Mouse (Mus musculus): ENCODE measurements at regions not wholly inside any gene's neighbourhood (a gene's known extent, or its start where the extent isn't known, plus 50 kb on each side); places are given as distances from the start of the nearest gene placed in this dataset.

DNA sequence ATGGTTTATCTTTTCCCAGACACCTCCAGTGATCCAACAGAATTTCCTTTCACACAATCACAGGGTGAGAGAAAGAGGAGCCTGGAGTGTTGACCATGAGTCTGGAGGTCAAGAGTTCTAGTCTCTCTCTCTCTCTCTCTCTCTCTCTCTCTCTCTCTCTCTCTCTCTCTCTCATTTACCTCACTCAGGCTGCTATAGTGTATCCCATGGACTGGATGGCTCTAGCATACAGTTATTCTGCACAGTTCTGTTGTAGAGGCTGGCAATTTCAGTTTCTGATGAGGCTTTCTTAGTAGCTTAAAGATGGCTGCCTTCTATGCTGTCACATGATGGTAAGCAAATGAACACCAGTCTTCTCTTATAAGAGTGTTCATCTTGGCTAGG is 72.0 kb downstream of the Gm12728 start:
- Histone ChIP-seq H3K79me2 (replicated peaks; ENCODE audit: control insufficient read depth, insufficient read depth, low read length) (no peaks in the 10 kb centered on the region), H3K4me3 (no peak overlapping the region), H3K4me1 (ENCODE audit: control insufficient read depth, insufficient read depth, low read length) (no peaks in the 10 kb centered on the region), H3K36me3 (ENCODE audit: control insufficient read depth, insufficient read depth, low read length) (no peaks in the 10 kb centered on the region), H3K27me3 (ENCODE audit: control insufficient read depth, insufficient read depth, low read length) (no peaks in the 10 kb centered on the region; the same call in 1 of the 2 replicates), H3K27ac (no peak overlapping the region), H3K9ac (ENCODE audit: low read depth, low read length) (no peak overlapping the region)
- intact Hi-C loops (cut with DNase I), result no loop called here
- no peak for DNase-seq
- TF ChIP-seq POLR2A (IDR thresholded peaks at IDR 0.05; ENCODE audit: insufficient read depth, low read depth, low read length) (no peak), EP300 (IDR thresholded peaks at IDR 0.05; ENCODE audit: insufficient read depth, low read depth, low read length) (no peak), CTCF (IDR thresholded peaks at IDR 0.05) (no peak)

DNA sequence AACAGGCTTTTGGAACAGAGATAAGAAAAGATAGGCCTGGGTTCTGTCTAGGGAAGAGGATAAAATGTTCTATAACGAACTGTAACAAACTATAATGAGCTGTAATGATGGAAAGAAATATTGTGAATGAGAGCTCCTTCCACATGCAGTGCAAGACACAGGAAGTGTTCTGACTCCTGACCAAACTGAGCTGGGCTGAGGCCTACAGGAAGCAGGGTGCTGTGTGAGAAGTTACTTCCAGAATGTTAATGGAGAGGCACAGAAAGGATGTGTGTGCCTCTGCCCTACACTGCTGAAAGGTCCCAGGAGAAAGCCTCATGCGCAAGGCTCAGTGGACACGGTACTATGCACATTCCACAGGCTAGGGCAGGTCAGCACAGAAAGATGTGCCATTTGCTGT is 80.8 kb downstream of the Gm12728 start:
- 35% methylated on average over 3 of the region's 3 CpGs for WGBS
- H3K4me1 ChIP-seq (ENCODE audit: control insufficient read depth, insufficient read depth, low read length), result 0 out of 2 replicates have a peak, but pooled peaks cover 1% of the 10 kb centered on the region
- TF ChIP-seq EP300 (IDR thresholded peaks at IDR 0.05; ENCODE audit: insufficient read depth, low read depth, low read length) (no peak), CTCF (IDR thresholded peaks at IDR 0.05) (no peak), POLR2A (IDR thresholded peaks at IDR 0.05; ENCODE audit: insufficient read depth, low read depth, low read length) (no peak)
- no peak for DNase-seq
- no peaks in the 10 kb centered on the region for H3K27me3 ChIP-seq (ENCODE audit: control insufficient read depth, insufficient read depth, low read length)
- H3K9ac ChIP-seq (ENCODE audit: low read depth, low read length), result no peak overlapping the region
- H3K27ac ChIP-seq, result no peak overlapping the region
- intact Hi-C loops (cut with DNase I), result no loop called here
- no peaks in the 10 kb centered on the region for H3K36me3 ChIP-seq (ENCODE audit: control insufficient read depth, insufficient read depth, low read length)
- no peak overlapping the region for H3K4me3 ChIP-seq
- H3K79me2 ChIP-seq (replicated peaks; ENCODE audit: control insufficient read depth, insufficient read depth, low read length), result no peaks in the 10 kb centered on the region

DNA sequence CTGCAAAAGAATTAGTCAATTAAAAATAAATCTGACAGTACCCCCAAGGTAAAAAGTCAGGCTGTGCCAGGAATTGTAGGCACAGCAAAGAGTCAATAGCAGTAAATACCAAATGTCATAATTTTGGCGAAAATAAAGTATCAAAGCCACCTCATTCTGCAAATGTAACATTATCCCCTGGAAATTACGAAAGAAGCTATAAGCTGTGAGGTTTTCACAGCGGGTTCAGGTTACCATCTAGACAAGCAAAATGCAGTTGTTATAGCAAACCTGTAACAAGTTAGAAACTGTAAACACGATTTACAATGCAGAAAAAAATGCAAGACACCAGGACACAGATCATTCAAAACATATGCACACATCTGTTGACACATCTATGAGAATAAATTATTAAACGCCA is 87.6 kb downstream of the Gm12728 start:
- no peaks in the 10 kb centered on the region for H3K4me1 ChIP-seq (ENCODE audit: control insufficient read depth, insufficient read depth, low read length)
- no peak for TF ChIP-seq POLR2A (IDR thresholded peaks at IDR 0.05; ENCODE audit: insufficient read depth, low read depth, low read length)
- DNase-seq, result no peak
- H3K79me2 ChIP-seq (replicated peaks; ENCODE audit: control insufficient read depth, insufficient read depth, low read length), result no peaks in the 10 kb centered on the region
- WGBS, result 88% methylated on average over 5 of the region's 5 CpGs
- intact Hi-C loops (cut with DNase I), result no loop called here
- H3K4me3 ChIP-seq, result no peak overlapping the region
- no peaks in the 10 kb centered on the region for H3K27me3 ChIP-seq (ENCODE audit: control insufficient read depth, insufficient read depth, low read length)
- H3K36me3 ChIP-seq (ENCODE audit: control insufficient read depth, insufficient read depth, low read length), result no peaks in the 10 kb centered on the region
- no peak overlapping the region for H3K27ac ChIP-seq
- H3K9ac ChIP-seq (ENCODE audit: low read depth, low read length), result no peak overlapping the region

DNA sequence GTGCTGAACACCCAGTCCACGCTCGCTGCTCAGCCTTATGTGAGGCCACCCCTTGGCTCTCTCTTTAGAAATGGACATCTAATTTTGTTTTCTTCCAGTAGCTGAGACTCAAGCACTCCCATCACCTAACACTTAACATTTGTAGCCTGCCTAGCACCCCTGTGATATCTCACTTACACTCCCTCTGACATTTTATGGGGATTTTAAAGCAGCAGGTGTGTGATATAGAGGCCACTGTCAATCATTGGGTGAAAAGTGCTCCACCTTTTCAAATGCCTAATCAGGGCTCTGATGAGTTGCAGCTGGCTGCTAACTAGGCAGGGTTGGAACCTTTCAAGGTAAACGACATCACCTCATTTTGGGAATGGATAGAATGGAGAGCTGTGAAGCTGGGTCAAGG is 90.2 kb downstream of the Gm12728 start:
- no peaks in the 10 kb centered on the region; the same call in 1 of the 2 replicates for H3K4me1 ChIP-seq (ENCODE audit: control insufficient read depth, insufficient read depth, low read length)
- H3K4me3 ChIP-seq, result no peak overlapping the region
- no peak for DNase-seq
- no peak overlapping the region for H3K9ac ChIP-seq (ENCODE audit: low read depth, low read length)
- no peak overlapping the region for H3K27ac ChIP-seq
- TF ChIP-seq EP300 (IDR thresholded peaks at IDR 0.05; ENCODE audit: insufficient read depth, low read depth, low read length), result no peak
- no peak for TF ChIP-seq CTCF (IDR thresholded peaks at IDR 0.05)
- TF ChIP-seq POLR2A (IDR thresholded peaks at IDR 0.05; ENCODE audit: insufficient read depth, low read depth, low read length), result no peak
- intact Hi-C loops (cut with DNase I), result no loop called here
- no peaks in the 10 kb centered on the region for H3K79me2 ChIP-seq (replicated peaks; ENCODE audit: control insufficient read depth, insufficient read depth, low read length)
- WGBS, result 63% methylated on average over 3 of the region's 3 CpGs
- H3K27me3 ChIP-seq (ENCODE audit: control insufficient read depth, insufficient read depth, low read length), result no peaks in the 10 kb centered on the region
- no peaks in the 10 kb centered on the region for H3K36me3 ChIP-seq (ENCODE audit: control insufficient read depth, insufficient read depth, low read length)

DNA sequence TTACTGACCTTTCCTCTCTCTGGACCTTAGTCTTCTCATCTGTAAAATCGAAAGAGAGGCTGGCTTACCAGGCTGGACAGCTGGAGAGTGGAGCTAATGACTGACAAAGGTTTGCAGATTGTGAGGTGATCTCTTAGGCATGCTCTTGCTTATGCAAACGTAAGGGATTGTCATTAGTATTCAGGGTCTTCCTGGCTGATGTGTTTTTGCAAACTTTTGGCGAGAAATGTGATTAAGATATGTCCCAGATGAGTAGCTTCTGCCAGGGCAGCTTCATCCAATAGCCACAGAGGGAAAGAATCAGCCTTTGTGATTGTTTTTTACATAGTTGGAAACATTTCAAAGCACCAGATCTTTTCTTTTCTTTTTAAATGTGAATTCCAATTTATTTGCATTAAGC is 95.1 kb downstream of the Gm12728 start:
- no peaks in the 10 kb centered on the region for H3K36me3 ChIP-seq (ENCODE audit: control insufficient read depth, insufficient read depth, low read length)
- no peak overlapping the region for H3K27ac ChIP-seq
- H3K27me3 ChIP-seq (ENCODE audit: control insufficient read depth, insufficient read depth, low read length), result no peaks in the 10 kb centered on the region
- H3K79me2 ChIP-seq (replicated peaks; ENCODE audit: control insufficient read depth, insufficient read depth, low read length), result no peaks in the 10 kb centered on the region
- no peak for DNase-seq
- TF ChIP-seq EP300 (IDR thresholded peaks at IDR 0.05; ENCODE audit: insufficient read depth, low read depth, low read length) (no peak), CTCF (IDR thresholded peaks at IDR 0.05) (no peak), POLR2A (IDR thresholded peaks at IDR 0.05; ENCODE audit: insufficient read depth, low read depth, low read length) (no peak)
- intact Hi-C loops (cut with DNase I), result no loop called here
- H3K4me3 ChIP-seq, result no peak overlapping the region
- no peaks in the 10 kb centered on the region; the same call in 1 of the 2 replicates for H3K4me1 ChIP-seq (ENCODE audit: control insufficient read depth, insufficient read depth, low read length)
- WGBS, result 39% methylated on average over 3 of the region's 3 CpGs
- no peak overlapping the region for H3K9ac ChIP-seq (ENCODE audit: low read depth, low read length)

DNA sequence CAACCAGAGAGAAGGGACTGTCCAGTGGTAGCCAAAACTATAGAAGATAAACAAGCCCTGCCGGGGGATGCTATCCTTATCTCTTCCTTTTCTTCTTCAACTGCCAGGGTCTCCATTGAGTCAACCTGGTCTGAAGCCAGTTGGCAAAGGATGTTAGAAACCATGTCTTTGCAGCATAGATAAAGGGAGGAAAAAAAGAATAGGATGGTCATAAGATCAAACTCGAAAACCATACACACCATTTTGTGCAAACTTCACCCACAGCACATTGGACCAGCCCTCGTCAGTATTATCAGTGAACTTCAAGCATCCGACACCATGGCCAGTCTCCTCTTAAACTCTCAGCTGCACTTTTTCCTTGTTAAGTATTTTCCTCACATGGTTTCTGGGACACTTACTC is 101.8 kb downstream of the Gm12728 start:
- no peak for TF ChIP-seq CTCF (IDR thresholded peaks at IDR 0.05)
- no peak for TF ChIP-seq POLR2A (IDR thresholded peaks at IDR 0.05; ENCODE audit: insufficient read depth, low read depth, low read length)
- TF ChIP-seq EP300 (IDR thresholded peaks at IDR 0.05; ENCODE audit: insufficient read depth, low read depth, low read length), result no peak
- no peaks in the 10 kb centered on the region for H3K4me1 ChIP-seq (ENCODE audit: control insufficient read depth, insufficient read depth, low read length)
- H3K27ac ChIP-seq, result no peak overlapping the region
- no peaks in the 10 kb centered on the region for H3K36me3 ChIP-seq (ENCODE audit: control insufficient read depth, insufficient read depth, low read length)
- intact Hi-C loops (cut with DNase I), result no loop called here
- no peaks in the 10 kb centered on the region for H3K27me3 ChIP-seq (ENCODE audit: control insufficient read depth, insufficient read depth, low read length)
- H3K4me3 ChIP-seq, result no peak overlapping the region
- no peak for DNase-seq
- H3K79me2 ChIP-seq (replicated peaks; ENCODE audit: control insufficient read depth, insufficient read depth, low read length), result no peaks in the 10 kb centered on the region
- WGBS, result 44% methylated on average over 4 of the region's 4 CpGs
- H3K9ac ChIP-seq (ENCODE audit: low read depth, low read length), result no peak overlapping the region
